Mouse (Mus musculus) neural tube, embryonic 12.5 days (tissue): Measurements from ENCODE around the gene Dis3l2. TPM values are rescaled to one million over a fixed set of nuclear protein-coding genes. Genes with fewer than 3 reads are reported as not detected.

ENCODE experiments used
- ATAC-seq: fragments of 200-750 bp; cut with Nextera tagmentation; 2 replicates; pipeline ENCODE4 v1.8.0; 2017; ENCODE audit warnings: low read depth, mild to moderate bottlenecking, moderate TSS enrichment, moderate library complexity; ENCODE audit not compliant: low FRiP score
- H3K27ac ChIP-seq: fragments of 300-500 bp; sonication (generic); 2 replicates; pipeline ENCODE4 v1.5.1; 2016
- H3K27me3 ChIP-seq: fragments of 300-500 bp; sonication (generic); replicated peaks from 2 replicates; pipeline ENCODE4 v1.6.1; 2016; ENCODE audit warnings: mild to moderate bottlenecking
- H3K36me3 ChIP-seq: fragments of 300-500 bp; sonication (generic); 2 replicates; pipeline ENCODE4 v1.6.1; 2016; ENCODE audit warnings: mild to moderate bottlenecking
- H3K4me1 ChIP-seq: fragments of 300-500 bp; sonication (generic); 2 replicates; pipeline ENCODE4 v1.6.1; 2016
- H3K4me2 ChIP-seq: fragments of 300-500 bp; sonication (generic); replicated peaks from 2 replicates; pipeline ENCODE4 v1.6.1; 2016; ENCODE audit warnings: mild to moderate bottlenecking
- H3K4me3 ChIP-seq: fragments of 300-500 bp; sonication (generic); 2 replicates; pipeline ENCODE4 v1.5.1; 2016
- H3K9ac ChIP-seq: fragments of 300-500 bp; sonication (generic); 2 replicates; pipeline ENCODE4 v1.6.1; 2016; ENCODE audit warnings: mild to moderate bottlenecking
- H3K9me3 ChIP-seq: fragments of 300-500 bp; sonication (generic); 2 replicates; pipeline ENCODE4 v1.6.1; 2016; ENCODE audit warnings: mild to moderate bottlenecking
- WGBS: fragments of 180-500 bp; shearing (Covaris S2); methylation state at CpG from one replicate; pipeline ENCODE4 v1.1.7; 2016; 5-methylcytosine and 5-hydroxymethylcytosine counted together
- polyA plus RNA-seq: library from polyadenylated mRNA; unstranded; fragments of >200 nt; fragmentation: Nextera tagmentation; extraction: Ambion mirVana; gene quantifications from 2 replicates; pipeline ENCODE4 v1.2.1, GENCODE M21; 2016

Dis3l2 gene
- polyA plus RNA-seq, 1 experiment from 2014 or later: 40.7 TPM

DNA sequence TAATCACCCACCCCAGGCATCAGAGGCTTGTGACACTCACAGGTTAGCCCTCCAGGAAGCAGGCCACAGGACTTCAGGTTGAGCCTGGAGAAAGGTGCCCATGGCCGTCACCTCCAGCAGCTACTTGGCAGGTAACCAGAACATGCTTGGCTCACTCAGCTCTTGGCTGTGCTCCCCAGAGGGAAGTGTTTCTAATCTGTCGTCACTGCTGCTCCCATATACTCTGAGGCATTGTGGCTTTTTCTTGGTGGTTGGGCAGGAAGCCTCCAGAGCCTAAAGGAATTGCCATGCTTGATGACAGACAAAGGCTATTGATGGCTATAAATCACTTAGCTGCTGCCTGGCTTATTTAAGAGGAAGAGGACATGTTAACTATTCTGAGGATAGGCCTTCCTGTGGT is 325.2 kb downstream of the Dis3l2 start:
- Histone ChIP-seq H3K4me1 (peaks cover 13% of the 10 kb centered on the region; the same call in 1 of the 2 replicates), H3K9ac (no peak overlapping the region)
- WGBS: 56% methylated on average over 2 of the region's 2 CpGs

DNA sequence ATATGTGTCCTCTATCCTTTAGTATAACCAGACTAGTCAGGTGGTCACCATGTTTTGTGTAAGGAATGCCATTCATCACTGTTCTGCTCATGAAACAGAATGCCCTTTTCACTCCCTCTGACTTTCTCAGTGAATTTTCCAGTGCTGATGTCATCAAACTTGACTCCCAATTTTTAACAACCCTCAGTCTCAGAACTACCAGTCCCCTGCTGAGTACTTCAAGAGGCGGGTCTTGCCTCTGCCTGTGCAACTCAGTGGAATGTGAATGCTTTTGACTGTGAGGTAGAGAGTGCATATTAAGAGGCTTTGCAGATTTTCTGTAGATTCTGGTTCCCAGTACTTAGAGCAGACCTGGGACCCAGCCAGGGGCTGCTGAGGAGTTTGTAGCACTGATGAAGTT is 327.0 kb downstream of the Dis3l2 start:
- Histone ChIP-seq H3K36me3 (no peaks in the 10 kb centered on the region), H3K4me3 (no peak overlapping the region), H3K9ac (no peak overlapping the region), H3K4me2 (no peak overlapping the region), H3K27ac (no peak overlapping the region), H3K9me3 (no peaks in the 10 kb centered on the region), H3K27me3 (no peaks in the 10 kb centered on the region), H3K4me1 (peaks cover 22% of the 10 kb centered on the region)
- ATAC-seq: no peak
- WGBS: 44% methylated on average over 1 of the region's 1 CpGs

More for the DNA sequence above, 325.2 kb downstream of the Dis3l2 start:
- Histone ChIP-seq H3K4me3 (no peak overlapping the region), H3K9me3 (no peaks in the 10 kb centered on the region), H3K27ac (no peak overlapping the region), H3K36me3 (no peaks in the 10 kb centered on the region), H3K27me3 (no peaks in the 10 kb centered on the region), H3K4me2 (no peak overlapping the region)
- no peak for ATAC-seq

DNA sequence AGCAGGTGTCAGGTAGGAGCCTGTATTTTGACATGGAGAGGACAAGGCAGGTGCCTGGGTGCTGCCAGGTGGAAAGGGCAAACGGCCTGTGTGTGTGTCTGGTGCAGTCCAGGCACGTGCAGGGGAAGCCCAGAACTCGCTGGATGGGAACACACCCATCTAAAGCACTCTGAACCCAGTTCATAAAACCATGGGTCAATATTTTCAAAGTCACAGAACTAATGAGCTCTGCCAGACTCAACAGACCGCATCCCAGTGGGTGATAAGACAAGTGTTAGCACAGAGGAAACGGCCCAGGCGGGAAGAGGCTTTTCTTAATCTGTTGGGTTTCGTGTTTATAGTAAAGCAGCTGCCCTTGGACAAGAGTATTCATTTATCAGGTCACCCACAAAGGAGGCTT is 328.9 kb downstream of the Dis3l2 start:
- Histone ChIP-seq H3K4me1 (peaks cover 33% of the 10 kb centered on the region), H3K4me2 (no peak overlapping the region), H3K27ac (no peak overlapping the region), H3K9ac (no peak overlapping the region), H3K27me3 (no peaks in the 10 kb centered on the region), H3K9me3 (no peaks in the 10 kb centered on the region), H3K4me3 (no peak overlapping the region), H3K36me3 (no peaks in the 10 kb centered on the region)
- WGBS: 78% methylated on average over 7 of the region's 7 CpGs
- ATAC-seq: no peak

DNA sequence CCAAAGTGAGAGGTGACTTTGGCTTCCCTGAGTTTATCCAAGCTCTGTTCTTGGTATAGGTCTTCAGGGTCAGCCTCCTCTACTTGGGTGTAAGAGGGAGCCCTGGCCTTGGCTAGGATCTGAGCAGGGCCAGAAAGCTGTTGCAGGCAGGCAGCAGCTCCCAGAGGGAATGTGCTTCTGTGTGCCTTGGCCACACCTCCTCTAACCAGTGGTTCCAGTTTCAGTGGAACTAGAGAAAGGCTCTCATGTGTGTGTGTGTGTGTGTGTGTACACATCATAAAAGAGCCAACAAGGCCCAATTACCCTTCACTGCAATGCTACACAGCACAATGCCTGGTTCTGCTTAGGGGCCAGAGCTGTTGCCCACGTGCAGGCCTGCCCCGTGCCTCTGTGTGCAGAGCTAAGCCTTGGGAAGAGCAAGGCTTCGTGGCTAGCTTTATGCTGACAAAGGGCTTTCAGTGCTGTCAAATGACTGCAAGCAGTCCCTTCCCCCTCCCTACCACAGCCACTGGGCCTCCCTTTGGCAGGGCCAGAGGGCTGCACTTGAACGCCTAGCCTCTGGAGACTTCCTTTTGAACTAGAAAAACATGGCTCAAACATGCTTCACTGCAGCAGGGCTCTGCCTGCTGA is 332.0 kb downstream of the Dis3l2 start:
- peak; percentile 86 for ATAC-seq
- Histone ChIP-seq H3K27me3 (no peaks in the 10 kb centered on the region), H3K4me3 (no peak overlapping the region), H3K9ac (no peak overlapping the region), H3K9me3 (no peaks in the 10 kb centered on the region), H3K4me2 (no peak overlapping the region), H3K27ac (peak overlapping the region; percentile 47; the same call in 1 of the 2 replicates), H3K4me1 (peaks cover 30% of the 10 kb centered on the region), H3K36me3 (no peaks in the 10 kb centered on the region)
- 4% methylated on average over 4 of the region's 4 CpGs for WGBS

DNA sequence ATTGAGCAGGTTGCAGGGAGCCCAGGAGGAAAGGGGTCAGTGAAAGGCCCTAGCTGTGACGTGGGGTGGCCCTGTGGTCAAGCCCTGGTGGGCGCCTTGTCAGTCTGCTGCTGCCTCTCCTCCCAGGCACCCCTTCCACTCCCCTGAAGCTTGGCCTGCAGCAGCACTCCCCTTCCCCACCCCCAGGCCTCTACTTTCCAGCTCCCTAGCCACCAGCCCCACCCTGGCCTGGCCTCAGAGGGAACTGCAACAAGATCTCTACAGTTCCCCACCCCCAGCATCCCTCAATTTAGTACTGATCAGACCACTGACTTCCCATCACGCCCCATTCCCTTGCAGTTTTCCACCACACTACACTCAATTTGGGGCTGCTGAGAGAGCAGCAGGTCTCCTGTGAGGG is 332.7 kb downstream of the Dis3l2 start:
- 54% methylated on average over 3 of the region's 3 CpGs for WGBS
- H3K4me3 ChIP-seq: no peak overlapping the region
- ATAC-seq: peak; percentile 18; the same call in 1 of the 2 replicates
- no peaks in the 10 kb centered on the region for H3K27me3 ChIP-seq
- peaks cover 30% of the 10 kb centered on the region for H3K4me1 ChIP-seq
- no peaks in the 10 kb centered on the region for H3K9me3 ChIP-seq
- peak overlapping the region; percentile 47; the same call in 1 of the 2 replicates for H3K27ac ChIP-seq
- H3K9ac ChIP-seq: no peak overlapping the region; the same call in 1 of the 2 replicates
- H3K4me2 ChIP-seq: no peak overlapping the region
- no peaks in the 10 kb centered on the region for H3K36me3 ChIP-seq

DNA sequence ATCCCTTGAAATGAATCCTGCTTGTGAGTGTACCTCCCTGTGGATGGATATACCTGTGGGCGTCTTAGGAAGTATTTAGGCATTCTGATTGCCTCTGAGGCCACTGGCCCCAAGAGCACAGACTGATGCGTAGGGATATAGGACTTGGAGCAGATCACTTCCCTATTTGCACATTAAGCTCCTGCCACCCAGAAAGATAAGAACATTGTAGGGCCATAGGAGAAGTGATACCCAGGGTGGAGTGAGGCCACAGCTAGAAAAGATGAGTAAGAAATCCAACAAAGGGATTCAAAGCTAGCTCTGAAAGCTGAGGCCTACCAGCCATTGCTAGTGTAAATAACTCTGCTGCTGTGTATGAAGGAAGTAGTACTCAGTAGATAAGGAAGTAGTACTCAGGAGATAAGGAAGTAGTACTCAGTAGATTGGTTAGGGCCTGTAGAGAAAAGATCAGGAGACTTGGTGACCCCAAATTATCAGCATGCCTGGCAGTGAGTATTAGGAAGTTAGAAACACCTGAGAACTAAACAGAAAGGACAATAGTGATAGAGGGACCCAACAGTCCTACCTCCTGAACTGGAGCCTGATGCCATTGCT is 335.0 kb downstream of the Dis3l2 start:
- Histone ChIP-seq H3K36me3 (no peaks in the 10 kb centered on the region), H3K9ac (no peak overlapping the region), H3K4me2 (no peak overlapping the region), H3K4me1 (peaks cover 26% of the 10 kb centered on the region), H3K27me3 (no peaks in the 10 kb centered on the region), H3K27ac (no peak overlapping the region), H3K4me3 (no peak overlapping the region), H3K9me3 (no peaks in the 10 kb centered on the region)
- no peak for ATAC-seq
- WGBS: 95% methylated on average over 2 of the region's 2 CpGs

DNA sequence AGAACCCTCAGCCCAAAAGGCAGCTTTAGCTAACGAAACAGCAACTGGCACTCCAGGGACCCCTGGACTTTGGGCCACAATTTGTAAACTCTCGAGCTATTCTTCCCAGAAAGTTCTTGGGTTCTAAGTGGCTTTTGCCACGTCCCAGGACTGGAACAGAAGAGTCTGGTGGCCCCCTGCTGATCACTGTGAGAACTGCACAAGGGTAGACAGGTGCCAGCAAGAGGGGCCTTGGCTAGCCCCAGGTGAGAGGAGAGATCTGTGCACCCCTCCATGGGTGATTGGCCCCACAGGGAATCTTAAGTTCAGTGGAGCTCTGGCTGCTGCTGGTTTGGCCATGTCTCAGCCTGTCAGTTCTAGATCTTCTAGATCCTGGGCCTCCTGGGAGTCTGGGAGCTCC is 337.5 kb downstream of the Dis3l2 start:
- Histone ChIP-seq H3K27me3 (no peaks in the 10 kb centered on the region), H3K4me3 (no peak overlapping the region), H3K36me3 (no peaks in the 10 kb centered on the region; the same call in 1 of the 2 replicates), H3K9me3 (no peaks in the 10 kb centered on the region), H3K9ac (no peak overlapping the region), H3K4me2 (no peak overlapping the region), H3K4me1 (peaks cover 13% of the 10 kb centered on the region), H3K27ac (no peak overlapping the region)
- 26% methylated on average over 3 of the region's 3 CpGs for WGBS
- peak; percentile 28; the same call in 1 of the 2 replicates for ATAC-seq

DNA sequence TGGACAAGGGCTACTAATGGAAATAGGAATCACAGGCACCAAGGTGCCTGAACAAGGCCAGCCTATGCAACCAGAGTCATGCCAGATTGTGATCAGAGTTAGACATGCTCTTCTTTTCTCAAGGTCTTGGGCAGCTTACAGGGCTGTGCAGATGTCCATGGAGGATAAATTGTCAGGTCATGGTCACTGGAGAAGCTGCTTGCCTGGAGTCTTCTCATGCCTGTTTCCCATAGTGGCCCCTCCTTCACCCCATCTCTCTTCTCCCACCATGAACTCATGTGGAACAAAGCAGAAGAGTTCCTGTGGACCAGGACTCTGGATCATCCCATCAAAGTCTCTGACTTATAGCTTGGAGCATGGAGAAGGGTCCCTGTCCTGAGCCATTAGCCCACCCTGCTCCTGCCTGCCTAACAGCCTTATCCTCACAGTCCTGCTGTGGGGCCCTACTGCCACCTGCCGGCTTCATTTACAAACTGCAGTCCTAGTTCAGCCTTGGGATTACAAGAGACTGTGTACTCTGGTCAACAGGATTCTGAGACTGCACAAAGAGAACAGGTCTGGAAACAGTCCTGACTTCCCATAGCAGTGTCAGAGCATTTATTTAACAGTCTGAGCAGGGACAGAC is 338.3 kb downstream of the Dis3l2 start:
- 0% methylated on average over 1 of the region's 1 CpGs for WGBS
- peak; percentile 80 for ATAC-seq

DNA sequence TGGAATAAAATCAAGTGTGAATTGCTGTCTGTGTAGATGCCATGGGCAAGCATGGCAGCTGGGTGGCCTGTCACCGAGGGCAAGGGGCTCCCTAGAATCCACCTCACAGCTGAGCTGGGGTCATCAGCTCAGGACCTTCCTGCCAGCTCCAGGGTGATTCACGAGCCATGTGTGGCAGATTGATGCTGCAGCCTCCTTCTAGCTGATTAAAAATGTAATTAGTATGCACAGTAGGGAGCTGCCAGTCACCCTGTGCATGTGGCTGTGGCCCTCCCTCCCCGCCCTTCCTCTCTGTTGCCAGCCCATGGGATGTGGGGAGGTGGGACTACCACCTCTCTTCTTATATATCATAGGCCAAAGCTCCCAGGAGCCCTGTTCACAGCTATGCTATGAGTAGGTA is 346.5 kb downstream of the Dis3l2 start:
- H3K9ac ChIP-seq: no peak overlapping the region
- H3K36me3 ChIP-seq: peaks cover 9% of the 10 kb centered on the region; the same call in 1 of the 2 replicates
- H3K4me3 ChIP-seq: no peak overlapping the region
- H3K9me3 ChIP-seq: no peaks in the 10 kb centered on the region
- peak; percentile 67 for ATAC-seq
- H3K4me2 ChIP-seq: no peak overlapping the region
- WGBS: 45% methylated on average over 3 of the region's 3 CpGs
- H3K4me1 ChIP-seq: peaks cover 4% of the 10 kb centered on the region; the same call in 1 of the 2 replicates
- H3K27me3 ChIP-seq: no peaks in the 10 kb centered on the region
- no peak overlapping the region for H3K27ac ChIP-seq

More for the DNA sequence above, 338.3 kb downstream of the Dis3l2 start:
- Histone ChIP-seq H3K27me3 (no peaks in the 10 kb centered on the region), H3K27ac (no peak overlapping the region), H3K9me3 (no peaks in the 10 kb centered on the region), H3K4me2 (no peak overlapping the region), H3K36me3 (peaks cover under 1% of the 10 kb centered on the region), H3K9ac (no peak overlapping the region), H3K4me1 (peaks cover 10% of the 10 kb centered on the region; the same call in 1 of the 2 replicates), H3K4me3 (no peak overlapping the region)

DNA sequence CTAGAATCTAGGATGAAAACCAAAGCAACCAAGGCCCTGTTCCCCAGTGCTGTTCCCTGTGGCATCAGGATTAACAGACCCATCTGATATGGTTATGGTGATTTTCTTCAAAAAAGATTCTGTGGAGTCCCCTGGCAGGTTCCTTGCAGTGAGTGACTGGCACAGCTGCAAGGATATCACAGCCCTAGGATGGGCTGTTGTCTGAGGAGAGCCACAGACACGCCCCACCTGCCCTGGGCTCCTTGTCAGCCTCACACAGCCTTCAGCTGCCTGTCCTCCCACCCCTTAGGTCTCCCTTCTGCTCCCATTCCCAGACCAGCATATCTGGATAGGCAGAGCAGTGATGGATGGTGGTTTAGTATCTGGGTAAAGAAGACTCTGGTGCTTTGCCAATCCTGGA is 347.1 kb downstream of the Dis3l2 start:
- Histone ChIP-seq H3K27ac (no peak overlapping the region), H3K4me3 (no peak overlapping the region), H3K36me3 (peaks cover 9% of the 10 kb centered on the region; the same call in 1 of the 2 replicates), H3K9me3 (no peaks in the 10 kb centered on the region), H3K27me3 (no peaks in the 10 kb centered on the region), H3K9ac (no peak overlapping the region), H3K4me1 (peaks cover 4% of the 10 kb centered on the region; the same call in 1 of the 2 replicates), H3K4me2 (no peak overlapping the region)
- no peak for ATAC-seq
- 78% methylated on average over 1 of the region's 1 CpGs for WGBS

DNA sequence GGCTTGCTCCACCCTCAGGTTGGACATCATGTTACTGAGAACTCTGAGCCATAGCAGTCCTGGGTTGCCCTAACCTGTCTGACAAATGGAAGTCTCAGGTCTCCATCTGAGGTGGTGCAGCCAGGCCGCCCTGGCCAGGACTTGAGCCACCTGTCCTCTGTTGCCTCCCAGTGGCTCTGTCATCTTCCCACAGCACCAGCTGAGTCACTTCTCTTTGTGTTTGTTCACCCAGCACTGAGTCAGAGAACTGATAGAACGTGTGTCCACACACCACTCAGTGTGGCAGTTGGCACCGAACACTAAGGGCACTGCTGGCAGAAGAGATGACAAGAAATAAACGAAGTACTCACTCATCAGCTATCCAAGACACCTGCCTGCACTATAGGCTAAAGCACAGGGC is 347.8 kb downstream of the Dis3l2 start:
- H3K27ac ChIP-seq: no peak overlapping the region

DNA sequence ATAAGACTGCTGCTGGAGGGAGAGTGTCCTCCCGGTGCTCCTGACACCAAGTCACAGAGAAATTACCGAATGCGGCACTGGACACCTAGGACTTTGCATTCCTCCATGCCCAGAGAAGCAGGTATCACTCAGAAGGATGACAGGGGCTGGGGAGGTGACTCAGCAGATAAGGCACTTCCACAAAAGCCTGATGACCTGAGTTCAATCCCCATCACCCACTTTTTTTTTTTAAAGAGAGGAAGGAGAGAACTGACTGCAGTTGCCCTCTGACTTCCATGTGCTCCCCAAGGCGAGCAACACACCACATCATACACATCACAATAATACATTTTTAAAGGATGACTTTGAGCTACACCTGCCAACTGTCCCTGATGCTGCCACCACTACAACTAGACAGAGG is 353.5 kb downstream of the Dis3l2 start:
- no peak overlapping the region for H3K9ac ChIP-seq
- H3K4me3 ChIP-seq: no peak overlapping the region
- H3K4me2 ChIP-seq: no peak overlapping the region
- 88% methylated on average over 4 of the region's 4 CpGs for WGBS
- H3K27ac ChIP-seq: no peak overlapping the region
- H3K27me3 ChIP-seq: no peaks in the 10 kb centered on the region
- H3K4me1 ChIP-seq: 0 out of 2 replicates have a peak, but pooled peaks cover 3% of the 10 kb centered on the region
- 0 out of 2 replicates have a peak, but pooled peaks cover 3% of the 10 kb centered on the region for H3K36me3 ChIP-seq
- H3K9me3 ChIP-seq: no peaks in the 10 kb centered on the region
- ATAC-seq: no peak

More for the DNA sequence above, 347.8 kb downstream of the Dis3l2 start:
- H3K36me3 ChIP-seq: peaks cover 9% of the 10 kb centered on the region; the same call in 1 of the 2 replicates
- WGBS: 88% methylated on average over 4 of the region's 4 CpGs
- no peaks in the 10 kb centered on the region for H3K27me3 ChIP-seq
- H3K4me3 ChIP-seq: no peak overlapping the region
- no peak overlapping the region for H3K9ac ChIP-seq
- ATAC-seq: no peak
- H3K4me2 ChIP-seq: no peak overlapping the region
- H3K9me3 ChIP-seq: no peaks in the 10 kb centered on the region
- peaks cover 4% of the 10 kb centered on the region; the same call in 1 of the 2 replicates for H3K4me1 ChIP-seq
